Comparison of ENCODE assay signal across 10 mouse cellular contexts in genomic region chr9:108953081-108953636, GRCm38 (mm10). TPM values are rescaled to one million over a fixed set of nuclear protein-coding genes. Genes with fewer than 3 reads are reported as not detected.
DNase-seq lines count a peak whose midpoint lies in the region; ATAC-seq and TF ChIP-seq lines count a peak whose summit lies in the region.
"Had no signal": no experiment of that assay in that cellular context is flagged by ENCODE, and none has a peak within 500 bp of the region (broad histone marks: within the 10 kb centered on the region; RNA-seq: fewer than 3 reads in every experiment).

TSS of gene Col7a1 (plus strand) at chr9:108953586.

- no peak within 1 kb of the TSS for H3K27ac ChIP-seq in hindbrain, embryonic 15.5 days (replicated peaks)
- H3K27ac ChIP-seq in hindbrain, embryonic 13.5 days: no peak within 1 kb of the TSS
- H3K27ac ChIP-seq in ES-Bruce4 (ENCODE audit: insufficient read depth, low read length): no peak within 1 kb of the TSS
- H3K27ac ChIP-seq in limb, embryonic 13.5 days: no peak within 1 kb of the TSS

- ATAC-seq in hindbrain, embryonic 15.5 days (ENCODE audit: low FRiP score, low read depth): no peak
- no peak; the same call in 1 of the 2 replicates for ATAC-seq in hindbrain, embryonic 13.5 days (ENCODE audit: low FRiP score)
- no peak for ATAC-seq in limb, embryonic 13.5 days (ENCODE audit: low FRiP score, low read depth)
- ATAC-seq: inflammation-experienced regulatory T-cells, adult 6 months had no signal

- no peak for TF ChIP-seq POLR2A in ES-Bruce4 (IDR thresholded peaks at IDR 0.05; ENCODE audit: insufficient read depth, low read length)

- no peak for TF ChIP-seq CTCF in ES-Bruce4 (IDR thresholded peaks at IDR 0.05; ENCODE audit: low read depth, low read length)

- no peaks in the 10 kb centered on the region for H3K4me1 ChIP-seq in hindbrain, embryonic 15.5 days (replicated peaks)
- H3K4me1 ChIP-seq in hindbrain, embryonic 13.5 days (replicated peaks): 0 out of 2 replicates have a peak, but pooled peaks cover 3% of the 10 kb centered on the region
- H3K4me1 ChIP-seq in ES-Bruce4 (ENCODE audit: control insufficient read depth, insufficient read depth, low read length): no peaks in the 10 kb centered on the region
- H3K4me1 ChIP-seq in limb, embryonic 13.5 days: peaks cover 34% of the 10 kb centered on the region

- H3K27me3 ChIP-seq in hindbrain, embryonic 15.5 days: peaks cover 24% of the 10 kb centered on the region
- H3K27me3 ChIP-seq in hindbrain, embryonic 13.5 days: peaks cover 30% of the 10 kb centered on the region
- no peaks in the 10 kb centered on the region for H3K27me3 ChIP-seq in ES-Bruce4 (ENCODE audit: control insufficient read depth, insufficient read depth, low read length, poor library complexity, severe bottlenecking)
- H3K27me3 ChIP-seq in limb, embryonic 13.5 days: peaks cover 23% of the 10 kb centered on the region

- no peak for TF ChIP-seq EP300 in ES-Bruce4 (IDR thresholded peaks at IDR 0.05; ENCODE audit: insufficient read depth, low read depth, low read length)

- peaks cover 21% of the 10 kb centered on the region for H3K36me3 ChIP-seq in hindbrain, embryonic 15.5 days
- H3K36me3 ChIP-seq in hindbrain, embryonic 13.5 days: peaks cover 34% of the 10 kb centered on the region
- peaks cover 20% of the 10 kb centered on the region for H3K36me3 ChIP-seq in ES-Bruce4 (ENCODE audit: control insufficient read depth, insufficient read depth, low read length, poor library complexity, severe bottlenecking)
- peaks cover 31% of the 10 kb centered on the region for H3K36me3 ChIP-seq in limb, embryonic 13.5 days

- no peak within 1 kb of the TSS for H3K4me3 ChIP-seq in hindbrain, embryonic 15.5 days
- no peak within 1 kb of the TSS for H3K4me3 ChIP-seq in hindbrain, embryonic 13.5 days
- peak within 1 kb of the TSS; percentile 66 for H3K4me3 ChIP-seq in ES-Bruce4 (ENCODE audit: low read depth, low read length)
- H3K4me3 ChIP-seq in limb, embryonic 13.5 days: peak within 1 kb of the TSS; percentile 34

- 0 out of 2 replicates have a peak within 1 kb of the TSS, but pooled peaks have one; percentile 6 for H3K4me2 ChIP-seq in hindbrain, embryonic 15.5 days
- no peak within 1 kb of the TSS for H3K4me2 ChIP-seq in hindbrain, embryonic 13.5 days
- peak within 1 kb of the TSS; percentile 54 for H3K4me2 ChIP-seq in limb, embryonic 13.5 days (replicated peaks)

- H3K9me3 ChIP-seq in hindbrain, embryonic 15.5 days: no peaks in the 10 kb centered on the region
- H3K9me3 ChIP-seq in hindbrain, embryonic 13.5 days: no peaks in the 10 kb centered on the region
- H3K9me3 ChIP-seq in ES-Bruce4 (replicated peaks; ENCODE audit: control insufficient read depth, insufficient read depth, low read length, poor library complexity, severe bottlenecking): no peaks in the 10 kb centered on the region
- no peaks in the 10 kb centered on the region for H3K9me3 ChIP-seq in limb, embryonic 13.5 days

- intact Hi-C loops in gastrocnemius, postnatal 14 days (cut with DNase I; ENCODE audit: low total_unique reads): no loop called here

- peak; percentile 61 for DNase-seq in NIH3T3 (ENCODE audit: low read depth)
- DNase-seq in layer of hippocampus, postnatal 25 days (ENCODE audit: extremely low spot score in 1 of 2, low spot score in 1 of 2): no peak
- no peak for DNase-seq in gastrocnemius, postnatal 14 days
- no peak for DNase-seq in c-Kit-positive CD71-positive TER-119-positive erythroid progenitor cells, embryonic 14.5 days (ENCODE audit: low spot score)
- DNase-seq: adrenal gland, postnatal 10 days had no signal

- H3K9ac ChIP-seq in hindbrain, embryonic 15.5 days: no peak within 1 kb of the TSS
- no peak within 1 kb of the TSS for H3K9ac ChIP-seq in hindbrain, embryonic 13.5 days
- peak within 1 kb of the TSS; percentile 16; the same call in 1 of the 2 replicates for H3K9ac ChIP-seq in ES-Bruce4 (ENCODE audit: low read depth, poor library complexity, severe bottlenecking)
- H3K9ac ChIP-seq in limb, embryonic 13.5 days: peak within 1 kb of the TSS; percentile 62

- WGBS in hindbrain, embryonic 15.5 days: 11% methylated on average over 15 of the region's 15 CpGs
- WGBS in hindbrain, embryonic 13.5 days: 13% methylated on average over 15 of the region's 15 CpGs
- 12% methylated on average over 15 of the region's 15 CpGs for WGBS in limb, embryonic 13.5 days

RNA-seq across cellular contexts. Expression of gene Col7a1, which starts in this region (rescaled TPM):
- 1.4 and 2.1 TPM in 2 replicates for polyA plus RNA-seq in hindbrain, embryonic 15.5 days (2015; fragmentation: Nextera tagmentation; extraction: Ambion mirVana)
- polyA plus RNA-seq in hindbrain, embryonic 13.5 days (2015; fragmentation: Nextera tagmentation; extraction: Ambion mirVana): 1.1 and 1.7 TPM in 2 replicates
- 4.8 and 6.5 TPM in 2 replicates for polyA plus RNA-seq in ES-Bruce4 (2011; ENCODE audit: insufficient read depth, insufficient read length, low read depth, missing spikeins)
- 6.7 and 7.7 TPM in 2 replicates for polyA plus RNA-seq in limb, embryonic 13.5 days (2015; fragmentation: Nextera tagmentation; extraction: Ambion mirVana)
- total RNA-seq in layer of hippocampus, postnatal 25 days (2021): 1 to 10 TPM; 2.0 to 3.0 TPM
- 1 to 10 TPM; 2.7 to 3.7 TPM for total RNA-seq in gastrocnemius, postnatal 14 days (2021)

Comparison
In these comparisons a context has a peak if more than half of its experiments do, and no peak if none do; other contexts are left out.
1. H3K4me3 ChIP-seq: peak in ES-Bruce4 (single experiment) and limb, embryonic 13.5 days (single experiment); none in hindbrain, embryonic 15.5 days (single experiment) and hindbrain, embryonic 13.5 days (single experiment).
2. H3K9ac ChIP-seq: peak in ES-Bruce4 (single experiment) and limb, embryonic 13.5 days (single experiment); none in hindbrain, embryonic 15.5 days (single experiment) and hindbrain, embryonic 13.5 days (single experiment).